Mouse (Mus musculus): ENCODE measurements around the gene Cdk14. TPM values are rescaled to one million over a fixed set of nuclear protein-coding genes. Genes with fewer than 3 reads are reported as not detected.

Gene Cdk14
- polyA plus RNA-seq, 1 experiment from 2014 or later, result 47.3 TPM

- Histone ChIP-seq H3K27ac (ENCODE audit: low read depth, low read length) (no peak overlapping the region), H3K36me3 (ENCODE audit: control insufficient read depth, insufficient read depth, low read length) (no peaks in the 10 kb centered on the region)
- WGBS, result 35% methylated on average over 4 of the region's 4 CpGs
Measured at GRCm38 (mm10) chr5:4870041-4870726, 549.9 kb downstream of the Cdk14 start.

GRCm38 (mm10) chr5:4868563-4869120, 551.5 kb downstream of the Cdk14 start:
- 27% methylated on average over 6 of the region's 6 CpGs for WGBS
- Histone ChIP-seq H3K4me3 (ENCODE audit: low read length) (no peak overlapping the region), H3K36me3 (ENCODE audit: control insufficient read depth, insufficient read depth, low read length) (no peaks in the 10 kb centered on the region), H3K27ac (ENCODE audit: low read depth, low read length) (no peak overlapping the region), H3K27me3 (replicated peaks; ENCODE audit: control insufficient read depth, insufficient read depth, low read length) (no peaks in the 10 kb centered on the region), H3K4me2 (ENCODE audit: low read length) (no peak overlapping the region), H3K4me1 (ENCODE audit: control insufficient read depth, insufficient read depth, low read depth, low read length) (peaks cover 6% of the 10 kb centered on the region), H3K9ac (ENCODE audit: low read depth, low read length) (no peak overlapping the region), H3K9me3 (ENCODE audit: control insufficient read depth, low read length) (no peaks in the 10 kb centered on the region)
- 0 out of 2 replicates have a peak, but pooled peaks have one; percentile 40 for ATAC-seq

More at GRCm38 (mm10) chr5:4870041-4870726, 549.9 kb downstream of the Cdk14 start:
- H3K4me3 ChIP-seq (ENCODE audit: low read length), result no peak overlapping the region
- peaks cover 6% of the 10 kb centered on the region for H3K4me1 ChIP-seq (ENCODE audit: control insufficient read depth, insufficient read depth, low read depth, low read length)
- ATAC-seq, result no peak
- H3K9ac ChIP-seq (ENCODE audit: low read depth, low read length), result no peak overlapping the region
- H3K27me3 ChIP-seq (replicated peaks; ENCODE audit: control insufficient read depth, insufficient read depth, low read length), result no peaks in the 10 kb centered on the region
- H3K4me2 ChIP-seq (ENCODE audit: low read length), result no peak overlapping the region
- no peaks in the 10 kb centered on the region for H3K9me3 ChIP-seq (ENCODE audit: control insufficient read depth, low read length)

- no peaks in the 10 kb centered on the region for H3K9me3 ChIP-seq (ENCODE audit: control insufficient read depth, low read length)
- ATAC-seq, result peak; percentile 57
- H3K4me3 ChIP-seq (ENCODE audit: low read length), result no peak overlapping the region
- H3K36me3 ChIP-seq (ENCODE audit: control insufficient read depth, insufficient read depth, low read length), result no peaks in the 10 kb centered on the region
- no peaks in the 10 kb centered on the region for H3K27me3 ChIP-seq (replicated peaks; ENCODE audit: control insufficient read depth, insufficient read depth, low read length)
- no peak overlapping the region for H3K9ac ChIP-seq (ENCODE audit: low read depth, low read length)
- WGBS, result 27% methylated on average over 6 of the region's 6 CpGs
- no peak overlapping the region for H3K4me2 ChIP-seq (ENCODE audit: low read length)
- peaks cover 6% of the 10 kb centered on the region for H3K4me1 ChIP-seq (ENCODE audit: control insufficient read depth, insufficient read depth, low read depth, low read length)
- no peak overlapping the region for H3K27ac ChIP-seq (ENCODE audit: low read depth, low read length)
Measured at GRCm38 (mm10) chr5:4867849-4868562, 552.1 kb downstream of the Cdk14 start.

GRCm38 (mm10) chr5:4866945-4867344, 553.2 kb downstream of the Cdk14 start:
- Histone ChIP-seq H3K4me2 (ENCODE audit: low read length) (no peak overlapping the region), H3K9ac (ENCODE audit: low read depth, low read length) (no peak overlapping the region), H3K27me3 (replicated peaks; ENCODE audit: control insufficient read depth, insufficient read depth, low read length) (no peaks in the 10 kb centered on the region), H3K36me3 (ENCODE audit: control insufficient read depth, insufficient read depth, low read length) (no peaks in the 10 kb centered on the region), H3K4me3 (ENCODE audit: low read length) (no peak overlapping the region), H3K4me1 (ENCODE audit: control insufficient read depth, insufficient read depth, low read depth, low read length) (peaks cover 6% of the 10 kb centered on the region), H3K27ac (ENCODE audit: low read depth, low read length) (no peak overlapping the region), H3K9me3 (ENCODE audit: control insufficient read depth, low read length) (no peaks in the 10 kb centered on the region)
- 58% methylated on average over 8 of the region's 8 CpGs for WGBS
- ATAC-seq, result no peak

GRCm38 (mm10) chr5:4866099-4866498, 554.0 kb downstream of the Cdk14 start:
- Histone ChIP-seq H3K4me2 (ENCODE audit: low read length) (no peak overlapping the region), H3K36me3 (ENCODE audit: control insufficient read depth, insufficient read depth, low read length) (no peaks in the 10 kb centered on the region), H3K4me3 (ENCODE audit: low read length) (no peak overlapping the region), H3K27ac (ENCODE audit: low read depth, low read length) (no peak overlapping the region), H3K9me3 (ENCODE audit: control insufficient read depth, low read length) (no peaks in the 10 kb centered on the region), H3K9ac (ENCODE audit: low read depth, low read length) (no peak overlapping the region), H3K27me3 (replicated peaks; ENCODE audit: control insufficient read depth, insufficient read depth, low read length) (no peaks in the 10 kb centered on the region), H3K4me1 (ENCODE audit: control insufficient read depth, insufficient read depth, low read depth, low read length) (peaks cover 6% of the 10 kb centered on the region)
- ATAC-seq, result no peak
- WGBS, result 33% methylated on average over 1 of the region's 1 CpGs

- peak; percentile 12; the same call in 1 of the 2 replicates for ATAC-seq
- no peaks in the 10 kb centered on the region; the same call in 1 of the 2 replicates for H3K4me1 ChIP-seq (ENCODE audit: control insufficient read depth, insufficient read depth, low read depth, low read length)
- 78% methylated on average over 9 of the region's 9 CpGs for WGBS
- H3K36me3 ChIP-seq (ENCODE audit: control insufficient read depth, insufficient read depth, low read length), result no peaks in the 10 kb centered on the region
- H3K4me2 ChIP-seq (ENCODE audit: low read length), result no peak overlapping the region
- no peak overlapping the region for H3K27ac ChIP-seq (ENCODE audit: low read depth, low read length)
- no peaks in the 10 kb centered on the region for H3K9me3 ChIP-seq (ENCODE audit: control insufficient read depth, low read length)
- no peak overlapping the region for H3K9ac ChIP-seq (ENCODE audit: low read depth, low read length)
- no peaks in the 10 kb centered on the region; the same call in 1 of the 2 replicates for H3K27me3 ChIP-seq (replicated peaks; ENCODE audit: control insufficient read depth, insufficient read depth, low read length)
- no peak overlapping the region for H3K4me3 ChIP-seq (ENCODE audit: low read length)
Measured at GRCm38 (mm10) chr5:4861592-4861991, 558.5 kb downstream of the Cdk14 start.

- H3K27me3 ChIP-seq (replicated peaks; ENCODE audit: control insufficient read depth, insufficient read depth, low read length), result no peaks in the 10 kb centered on the region; the same call in 1 of the 2 replicates
- H3K4me2 ChIP-seq (ENCODE audit: low read length), result no peak overlapping the region
- H3K9ac ChIP-seq (ENCODE audit: low read depth, low read length), result no peak overlapping the region
- no peak for ATAC-seq
- no peak overlapping the region for H3K4me3 ChIP-seq (ENCODE audit: low read length)
- 73% methylated on average over 2 of the region's 2 CpGs for WGBS
- H3K9me3 ChIP-seq (ENCODE audit: control insufficient read depth, low read length), result no peaks in the 10 kb centered on the region
- H3K36me3 ChIP-seq (ENCODE audit: control insufficient read depth, insufficient read depth, low read length), result no peaks in the 10 kb centered on the region
- H3K27ac ChIP-seq (ENCODE audit: low read depth, low read length), result no peak overlapping the region
- no peaks in the 10 kb centered on the region; the same call in 1 of the 2 replicates for H3K4me1 ChIP-seq (ENCODE audit: control insufficient read depth, insufficient read depth, low read depth, low read length)
Measured at GRCm38 (mm10) chr5:4861141-4861540, 559.0 kb downstream of the Cdk14 start.

- Histone ChIP-seq H3K27ac (ENCODE audit: low read depth, low read length) (no peak overlapping the region), H3K27me3 (replicated peaks; ENCODE audit: control insufficient read depth, insufficient read depth, low read length) (no peaks in the 10 kb centered on the region; the same call in 1 of the 2 replicates), H3K4me3 (ENCODE audit: low read length) (no peak overlapping the region), H3K9me3 (ENCODE audit: control insufficient read depth, low read length) (no peaks in the 10 kb centered on the region), H3K4me1 (ENCODE audit: control insufficient read depth, insufficient read depth, low read depth, low read length) (no peaks in the 10 kb centered on the region; the same call in 1 of the 2 replicates), H3K4me2 (ENCODE audit: low read length) (no peak overlapping the region), H3K36me3 (ENCODE audit: control insufficient read depth, insufficient read depth, low read length) (no peaks in the 10 kb centered on the region), H3K9ac (ENCODE audit: low read depth, low read length) (no peak overlapping the region)
- 24% methylated on average over 5 of the region's 5 CpGs for WGBS
- ATAC-seq, result peak; percentile 85
Measured at GRCm38 (mm10) chr5:4858032-4858641, 562.0 kb downstream of the Cdk14 start.

- Histone ChIP-seq H3K36me3 (ENCODE audit: control insufficient read depth, insufficient read depth, low read length) (no peaks in the 10 kb centered on the region), H3K9me3 (ENCODE audit: control insufficient read depth, low read length) (no peaks in the 10 kb centered on the region), H3K9ac (ENCODE audit: low read depth, low read length) (no peak overlapping the region), H3K4me1 (ENCODE audit: control insufficient read depth, insufficient read depth, low read depth, low read length) (no peaks in the 10 kb centered on the region), H3K27me3 (replicated peaks; ENCODE audit: control insufficient read depth, insufficient read depth, low read length) (no peaks in the 10 kb centered on the region), H3K4me3 (ENCODE audit: low read length) (no peak overlapping the region), H3K4me2 (ENCODE audit: low read length) (no peak overlapping the region), H3K27ac (ENCODE audit: low read depth, low read length) (no peak overlapping the region)
- no peak for ATAC-seq
- WGBS, result 92% methylated on average over 2 of the region's 2 CpGs
Measured at GRCm38 (mm10) chr5:4853503-4853902, 566.6 kb downstream of the Cdk14 start.
